In the genomic region with DNA sequence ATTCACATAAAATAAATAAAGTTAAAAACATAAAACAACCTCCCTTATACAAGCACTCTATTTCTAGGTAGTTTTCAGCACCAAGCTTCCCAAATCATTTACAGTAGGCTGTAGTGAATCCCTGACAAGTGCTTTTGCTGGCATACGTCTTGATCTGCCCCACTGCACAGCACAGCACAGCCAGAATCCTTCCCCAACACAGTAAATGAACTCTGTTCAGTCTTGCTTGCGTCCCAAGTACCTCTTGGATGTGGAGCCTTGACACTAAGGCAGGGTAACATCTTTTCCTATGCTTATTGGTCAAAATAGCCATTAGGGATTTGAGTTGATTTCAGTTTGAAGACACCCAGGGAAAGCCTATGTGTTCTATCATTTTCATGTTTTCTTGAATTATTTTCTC, we compare ENCODE assay signal across 13 mouse cellular contexts.
"Had no signal": no experiment of that assay in that cellular context is flagged by ENCODE, and none has a peak within 500 bp of the region (broad histone marks: within the 10 kb centered on the region; RNA-seq: fewer than 3 reads in every experiment).

No protein-coding gene starts in this region.

- H3K9me3 ChIP-seq: limb, embryonic 13.5 days; midbrain, embryonic 10.5 days; neural tube, embryonic 15.5 days had no signal

- H3K27me3 ChIP-seq: limb, embryonic 13.5 days; neural tube, embryonic 15.5 days had no signal

- H3K36me3 ChIP-seq: limb, embryonic 13.5 days; midbrain, embryonic 10.5 days; neural tube, embryonic 15.5 days had no signal

- H3K4me1 ChIP-seq: midbrain, embryonic 10.5 days; neural tube, embryonic 15.5 days had no signal

- DNase-seq: lung, adult 18-20 months; lung, postnatal 4 days; midbrain, embryonic 14.5 days; right cerebral cortex, adult 18-20 months; right cerebral cortex, postnatal 25 days; thymus, postnatal 4 days had no signal

- H3K4me2 ChIP-seq: hindbrain, embryonic 14.5 days; limb, embryonic 13.5 days; neural tube, embryonic 15.5 days had no signal

- H3K9ac ChIP-seq: hindbrain, embryonic 14.5 days; limb, embryonic 13.5 days; liver, embryonic 14.5 days; neural tube, embryonic 15.5 days had no signal

- H3K4me3 ChIP-seq: limb, embryonic 13.5 days; midbrain, embryonic 10.5 days; myocyte; neural tube, embryonic 15.5 days had no signal

- ATAC-seq: lung, postnatal 0 days had no signal

- H3K27ac ChIP-seq: hindbrain, embryonic 14.5 days; limb, embryonic 13.5 days; liver, embryonic 14.5 days; midbrain, embryonic 10.5 days; neural tube, embryonic 15.5 days had no signal
